Mouse (Mus musculus) forelimb bud, embryonic 11.5 days (tissue): ENCODE measurements around the gene Chl1.

Experiments used
- DNase-seq: peaks from one replicate; pipeline ENCODE4 v3.0.0-alpha.2; 2012; ENCODE audit warnings: low read depth, low spot score

Gene Chl1

GRCm38 (mm10) chr6:103795241-103795640 is 284.9 kb downstream of the Chl1 start:
- no peak for DNase-seq
